Mouse (Mus musculus) intestine, postnatal 0 days (tissue): ENCODE data around the gene Rc3h1. TPM values are rescaled to one million over a fixed set of nuclear protein-coding genes. Genes with fewer than 3 reads are reported as not detected.

Experiments
- ATAC-seq: fragments of 200-750 bp; cut with Nextera tagmentation; 2 replicates; pipeline ENCODE4 v1.8.0; 2017; ENCODE audit warnings: mild to moderate bottlenecking, moderate TSS enrichment, moderate library complexity
- H3K27ac ChIP-seq: fragments of 300-500 bp; sonication (generic); 2 replicates; pipeline ENCODE4 v1.5.1; 2014; ENCODE audit warnings: mild to moderate bottlenecking, low read depth, low read length, moderate library complexity
- H3K27me3 ChIP-seq: fragments of 300-500 bp; sonication (generic); replicated peaks from 2 replicates; pipeline ENCODE4 v1.6.1; 2014; ENCODE audit warnings: low read length, mixed read lengths; ENCODE audit not compliant: control insufficient read depth, insufficient read depth
- H3K36me3 ChIP-seq: fragments of 300-500 bp; sonication (generic); 2 replicates; pipeline ENCODE4 v1.6.1; 2014; ENCODE audit warnings: mild to moderate bottlenecking, moderate library complexity; ENCODE audit not compliant: control insufficient read depth, insufficient read depth
- H3K4me1 ChIP-seq: fragments of 300-500 bp; sonication (generic); replicated peaks from 2 replicates; pipeline ENCODE4 v1.6.1; 2014; ENCODE audit warnings: antibody characterized with exemption, low read length, mixed read lengths; ENCODE audit not compliant: control insufficient read depth, insufficient read depth
- H3K4me2 ChIP-seq: fragments of 300-500 bp; sonication (generic); replicated peaks from 2 replicates; pipeline ENCODE4 v1.6.1; 2014; ENCODE audit warnings: low read depth, mild to moderate bottlenecking, moderate library complexity
- H3K4me3 ChIP-seq: fragments of 300-500 bp; sonication (generic); 2 replicates; pipeline ENCODE4 v1.5.1; 2014; ENCODE audit warnings: low read depth, low read length
- H3K9ac ChIP-seq: fragments of 300-500 bp; sonication (generic); 2 replicates; pipeline ENCODE4 v1.6.1; 2014; ENCODE audit warnings: mild to moderate bottlenecking, low read depth, low read length
- H3K9me3 ChIP-seq: fragments of 300-500 bp; sonication (generic); 2 replicates; pipeline ENCODE4 v1.6.1; 2016; ENCODE audit warnings: mixed run types; ENCODE audit not compliant: control insufficient read depth
- CTCF ChIP-seq: sonication (generic); IDR thresholded peaks from 2 replicates; pipeline ENCODE4 v1.5.1; 2016; ENCODE audit warnings: low read depth, mild to moderate bottlenecking, control low read depth, antibody characterized with exemption, moderate library complexity
- WGBS: fragments of 180-500 bp; shearing (Covaris S2); extraction: QIAGEN DNeasy Blood & Tissue Kit; methylation state at CpG from one replicate; pipeline ENCODE4 v1.1.7; 2014; 5-methylcytosine and 5-hydroxymethylcytosine counted together
- polyA plus RNA-seq: library from polyadenylated mRNA; unstranded; fragments of >200 nt; fragmentation: Nextera tagmentation; extraction: Ambion mirVana; gene quantifications from 2 replicates; pipeline ENCODE4 v1.2.1, GENCODE M21; 2015

Rc3h1 gene
- polyA plus RNA-seq, 1 experiment from 2014 or later, result 3.8 TPM

DNA sequence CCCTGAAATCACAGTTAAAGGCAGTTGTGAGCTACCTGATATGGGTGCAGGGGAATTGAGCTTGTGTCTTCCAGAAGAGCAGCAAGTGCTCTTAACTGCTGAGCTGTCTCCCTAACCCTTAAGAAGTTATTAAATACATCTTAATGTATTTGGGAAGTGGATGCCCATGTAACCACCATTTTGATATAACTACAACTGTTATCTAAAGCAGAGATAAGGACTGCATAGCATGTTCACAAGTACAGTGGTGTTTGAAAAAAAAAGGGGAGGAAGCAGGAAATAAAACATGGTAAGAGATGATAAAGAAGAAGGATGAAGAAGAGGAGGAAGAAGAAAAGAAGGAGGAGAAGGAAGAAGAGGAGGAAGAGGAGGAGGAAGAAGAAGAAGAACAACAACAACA, 25.1 kb downstream of the Rc3h1 start:
- Histone ChIP-seq H3K9ac (no peak overlapping the region), H3K36me3 (0 out of 2 replicates have a peak, but pooled peaks cover 19% of the 10 kb centered on the region), H3K4me3 (no peak overlapping the region), H3K27ac (no peak overlapping the region), H3K9me3 (no peaks in the 10 kb centered on the region), H3K4me2 (no peak overlapping the region), H3K27me3 (no peaks in the 10 kb centered on the region), H3K4me1 (no peaks in the 10 kb centered on the region)
- no peak for TF ChIP-seq CTCF
- ATAC-seq, result no peak

DNA sequence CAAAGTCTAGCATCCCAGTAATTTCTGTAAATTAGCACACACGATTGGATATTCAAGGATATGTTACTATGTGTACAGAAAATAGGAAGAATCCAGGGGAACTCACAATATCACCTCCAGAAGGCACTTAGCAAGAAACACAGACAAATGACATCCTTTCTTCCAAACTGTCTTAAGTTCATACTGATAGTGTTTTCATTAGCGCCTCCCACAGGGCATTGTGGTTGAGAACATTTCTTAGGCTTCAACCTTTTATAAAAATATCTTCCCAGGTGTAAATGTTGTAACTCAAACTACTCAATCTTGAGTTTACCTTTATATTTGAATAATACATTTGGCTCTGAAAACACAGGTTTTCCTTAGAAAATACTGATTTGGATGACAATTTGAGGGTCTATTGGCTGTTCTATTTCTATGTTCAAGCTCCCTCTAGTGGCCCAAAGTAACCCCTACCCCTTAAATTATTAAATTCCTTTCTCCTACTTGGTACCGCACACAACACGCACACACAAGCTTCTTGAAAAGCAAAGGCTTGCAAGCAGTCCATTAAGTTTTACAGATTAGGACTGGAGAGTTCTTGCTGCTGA, 27.8 kb downstream of the Rc3h1 start:
- H3K4me1 ChIP-seq, result no peaks in the 10 kb centered on the region

DNA sequence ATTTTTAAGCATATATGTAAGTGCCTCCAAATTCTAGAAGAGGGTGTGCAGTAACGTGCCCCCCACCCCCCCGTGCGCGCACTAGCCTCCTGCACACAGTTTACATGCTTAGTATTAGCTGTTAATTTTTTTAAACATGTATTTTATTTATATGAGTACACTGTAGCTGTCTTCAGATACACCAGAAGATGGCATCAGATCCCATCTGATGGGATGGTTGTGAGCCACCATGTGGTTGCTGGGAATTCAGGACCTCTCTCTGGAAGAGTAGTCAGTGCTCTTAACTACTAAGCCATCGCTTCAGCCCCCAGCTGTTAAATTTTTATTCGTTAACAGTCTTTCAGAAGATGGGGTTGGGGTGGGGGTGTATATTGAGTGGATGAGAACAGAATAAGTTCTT, 29.3 kb downstream of the Rc3h1 start:
- Histone ChIP-seq H3K27ac (no peak overlapping the region), H3K4me2 (no peak overlapping the region), H3K9ac (no peak overlapping the region), H3K4me1 (no peaks in the 10 kb centered on the region), H3K36me3 (peaks cover 34% of the 10 kb centered on the region; the same call in 1 of the 2 replicates), H3K27me3 (no peaks in the 10 kb centered on the region), H3K9me3 (no peaks in the 10 kb centered on the region), H3K4me3 (no peak overlapping the region)
- no peak for ATAC-seq
- TF ChIP-seq CTCF, result peak; percentile 60
- 86% methylated on average over 6 of the region's 6 CpGs for WGBS

More for the DNA sequence above, 27.8 kb downstream of the Rc3h1 start:
- Histone ChIP-seq H3K27ac (no peak overlapping the region), H3K9ac (no peak overlapping the region), H3K9me3 (no peaks in the 10 kb centered on the region), H3K36me3 (peaks cover 29% of the 10 kb centered on the region; the same call in 1 of the 2 replicates), H3K27me3 (no peaks in the 10 kb centered on the region), H3K4me3 (no peak overlapping the region), H3K4me2 (no peak overlapping the region)
- peak; percentile 71 for TF ChIP-seq CTCF
- ATAC-seq, result no peak
- 67% methylated on average over 4 of the region's 4 CpGs for WGBS

DNA sequence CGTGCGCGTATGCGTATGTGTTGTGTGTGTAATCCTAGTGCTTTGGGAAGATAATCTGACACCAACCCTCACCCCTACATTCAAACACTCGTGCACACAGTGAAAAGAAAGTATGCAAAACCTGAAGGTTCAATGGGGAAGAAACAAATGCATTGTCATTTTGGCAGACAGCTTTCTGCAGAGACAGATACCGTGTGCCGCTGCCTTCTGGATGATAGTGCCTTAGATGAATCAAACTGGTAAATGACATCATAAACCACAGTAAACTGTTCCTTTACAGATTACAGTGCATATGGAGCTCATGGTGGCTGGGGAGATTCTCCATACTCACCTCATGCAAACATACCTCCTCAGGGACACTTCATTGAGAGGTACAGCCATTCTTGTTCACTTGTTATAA, 57.0 kb downstream of the Rc3h1 start:
- Histone ChIP-seq H3K4me1 (no peaks in the 10 kb centered on the region), H3K9me3 (no peaks in the 10 kb centered on the region), H3K4me3 (no peak overlapping the region), H3K4me2 (no peak overlapping the region), H3K36me3 (peaks cover 71% of the 10 kb centered on the region), H3K9ac (no peak overlapping the region), H3K27me3 (no peaks in the 10 kb centered on the region), H3K27ac (no peak overlapping the region)
- 95% methylated on average over 7 of the region's 7 CpGs for WGBS
- no peak for ATAC-seq
- no peak for TF ChIP-seq CTCF

DNA sequence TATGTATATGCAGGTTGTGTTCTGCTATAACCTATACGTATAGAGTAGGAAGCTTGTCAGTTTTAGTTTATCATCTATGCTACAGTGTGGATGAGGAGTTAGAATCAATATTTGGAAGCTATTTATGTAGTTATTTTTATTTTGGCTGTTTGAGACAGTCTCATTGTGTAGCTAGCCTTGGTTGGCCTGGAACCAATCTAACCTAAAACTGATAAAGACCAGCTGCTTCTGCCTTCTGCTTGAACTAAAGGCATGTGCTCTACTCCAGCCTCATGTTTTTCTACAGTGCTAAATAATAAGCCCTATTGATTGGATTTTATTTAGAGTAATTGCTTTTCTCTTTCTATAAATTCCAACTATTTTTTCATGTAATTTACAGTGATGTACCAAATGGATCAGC, 61.0 kb downstream of the Rc3h1 start:
- H3K9ac ChIP-seq, result no peak overlapping the region
- TF ChIP-seq CTCF, result no peak
- peaks cover 62% of the 10 kb centered on the region for H3K36me3 ChIP-seq
- no peak overlapping the region for H3K4me2 ChIP-seq
- no peaks in the 10 kb centered on the region for H3K27me3 ChIP-seq
- H3K9me3 ChIP-seq, result no peaks in the 10 kb centered on the region
- ATAC-seq, result no peak
- H3K27ac ChIP-seq, result no peak overlapping the region
- H3K4me3 ChIP-seq, result no peak overlapping the region
- no peaks in the 10 kb centered on the region for H3K4me1 ChIP-seq
- 81% methylated on average over 1 of the region's 1 CpGs for WGBS

DNA sequence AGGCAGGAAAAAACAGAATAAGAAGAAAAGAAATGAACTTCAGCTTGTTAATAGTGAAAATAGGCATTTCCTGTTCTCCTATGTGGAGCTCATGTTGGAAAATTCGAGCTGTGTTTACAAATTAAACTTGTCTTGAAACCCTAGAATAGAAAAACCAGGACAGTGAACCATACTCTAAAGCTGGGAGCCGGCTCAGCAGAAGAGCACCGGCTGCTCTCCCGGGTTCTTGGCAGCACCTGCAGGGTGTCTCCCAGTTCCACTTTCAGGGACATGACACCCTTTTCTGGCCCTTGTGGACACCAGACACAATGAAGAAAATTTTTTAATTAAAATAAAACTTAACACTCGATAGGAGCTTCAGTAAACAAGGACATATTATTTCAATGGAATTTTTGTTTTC, 62.4 kb downstream of the Rc3h1 start:
- Histone ChIP-seq H3K9me3 (no peaks in the 10 kb centered on the region), H3K9ac (no peak overlapping the region), H3K4me1 (no peaks in the 10 kb centered on the region), H3K27me3 (no peaks in the 10 kb centered on the region), H3K4me3 (no peak overlapping the region), H3K4me2 (no peak overlapping the region), H3K27ac (no peak overlapping the region), H3K36me3 (peaks cover 48% of the 10 kb centered on the region)
- no peak for TF ChIP-seq CTCF
- 78% methylated on average over 5 of the region's 5 CpGs for WGBS
- no peak for ATAC-seq
